Mouse (Mus musculus) hindbrain, embryonic 13.5 days (tissue): Measurements from ENCODE around the gene Mdfi. TPM values are rescaled to one million over a fixed set of nuclear protein-coding genes. Genes with fewer than 3 reads are reported as not detected.

Source experiments
- ATAC-seq: fragments of 200-750 bp; cut with Nextera tagmentation; 2 replicates; pipeline ENCODE4 v1.8.0; 2017; ENCODE audit warnings: moderate TSS enrichment; ENCODE audit not compliant: low FRiP score
- H3K27ac ChIP-seq: fragments of 300-500 bp; sonication (generic); 2 replicates; pipeline ENCODE4 v1.5.1; 2015; ENCODE audit warnings: inconsistent platforms, mild to moderate bottlenecking, moderate library complexity
- H3K27me3 ChIP-seq: fragments of 300-500 bp; sonication (generic); 2 replicates; pipeline ENCODE4 v1.6.1; 2015; ENCODE audit warnings: mild to moderate bottlenecking, inconsistent platforms
- H3K36me3 ChIP-seq: fragments of 300-500 bp; sonication (generic); 2 replicates; pipeline ENCODE4 v1.6.1; 2015; ENCODE audit warnings: mild to moderate bottlenecking, inconsistent platforms
- H3K4me1 ChIP-seq: fragments of 300-500 bp; sonication (generic); replicated peaks from 2 replicates; pipeline ENCODE4 v1.6.1; 2015; ENCODE audit warnings: inconsistent platforms
- H3K4me2 ChIP-seq: fragments of 300-500 bp; sonication (generic); 2 replicates; pipeline ENCODE4 v1.6.1; 2015; ENCODE audit warnings: inconsistent platforms, mild to moderate bottlenecking, moderate library complexity
- H3K4me3 ChIP-seq: fragments of 300-500 bp; sonication (generic); 2 replicates; pipeline ENCODE4 v1.5.1; 2015; ENCODE audit warnings: mild to moderate bottlenecking, inconsistent platforms
- H3K9ac ChIP-seq: fragments of 300-500 bp; sonication (generic); 2 replicates; pipeline ENCODE4 v1.6.1; 2015; ENCODE audit warnings: mild to moderate bottlenecking, inconsistent platforms
- H3K9me3 ChIP-seq: fragments of 300-500 bp; sonication (generic); 2 replicates; pipeline ENCODE4 v1.6.1; 2016; ENCODE audit warnings: inconsistent platforms
- WGBS: fragments of 180-500 bp; shearing (Covaris S2); methylation state at CpG from one replicate; pipeline ENCODE4 v1.1.7; 2015; 5-methylcytosine and 5-hydroxymethylcytosine counted together
- polyA plus RNA-seq: library from polyadenylated mRNA; unstranded; fragments of >200 nt; fragmentation: Nextera tagmentation; extraction: Ambion mirVana; gene quantifications from 2 replicates; pipeline ENCODE4 v1.2.1, GENCODE M21; 2015

The Mdfi gene
- polyA plus RNA-seq, 1 experiment from 2014 or later: 3.7 TPM

GRCm38 (mm10) chr17:47769389-47770299 lies 64.8 kb downstream of the Mdfi start:
- 89% methylated on average over 11 of the region's 11 CpGs for WGBS
- H3K27ac ChIP-seq: no peak overlapping the region
- H3K9ac ChIP-seq: no peak overlapping the region
- H3K27me3 ChIP-seq: no peaks in the 10 kb centered on the region
- no peaks in the 10 kb centered on the region for H3K36me3 ChIP-seq
- no peak overlapping the region for H3K4me2 ChIP-seq
- no peaks in the 10 kb centered on the region for H3K4me1 ChIP-seq
- H3K9me3 ChIP-seq: 0 out of 2 replicates have a peak, but pooled peaks cover 11% of the 10 kb centered on the region
- ATAC-seq: no peak
- H3K4me3 ChIP-seq: no peak overlapping the region

- 58% methylated on average over 12 of the region's 12 CpGs for WGBS
- no peak overlapping the region for H3K4me3 ChIP-seq
- H3K4me2 ChIP-seq: no peak overlapping the region
- H3K4me1 ChIP-seq: no peaks in the 10 kb centered on the region
- no peaks in the 10 kb centered on the region for H3K36me3 ChIP-seq
- no peaks in the 10 kb centered on the region for H3K27me3 ChIP-seq
- H3K27ac ChIP-seq: no peak overlapping the region
- 0 out of 2 replicates have a peak, but pooled peaks cover 11% of the 10 kb centered on the region for H3K9me3 ChIP-seq
- ATAC-seq: 0 out of 2 replicates have a peak, but pooled peaks have one; percentile 17
- H3K9ac ChIP-seq: no peak overlapping the region
These were observed 65.7 kb downstream of the Mdfi start for GRCm38 (mm10) chr17:47768707-47769276.

GRCm38 (mm10) chr17:47767456-47768141 lies 66.9 kb downstream of the Mdfi start:
- H3K36me3 ChIP-seq: no peaks in the 10 kb centered on the region
- no peak overlapping the region for H3K4me2 ChIP-seq
- H3K4me1 ChIP-seq: peaks cover 6% of the 10 kb centered on the region
- 62% methylated on average over 11 of the region's 17 CpGs for WGBS
- ATAC-seq: no peak
- no peaks in the 10 kb centered on the region for H3K27me3 ChIP-seq
- H3K4me3 ChIP-seq: no peak overlapping the region
- no peak overlapping the region for H3K27ac ChIP-seq
- H3K9ac ChIP-seq: no peak overlapping the region
- H3K9me3 ChIP-seq: 0 out of 2 replicates have a peak, but pooled peaks cover 9% of the 10 kb centered on the region

DNA sequence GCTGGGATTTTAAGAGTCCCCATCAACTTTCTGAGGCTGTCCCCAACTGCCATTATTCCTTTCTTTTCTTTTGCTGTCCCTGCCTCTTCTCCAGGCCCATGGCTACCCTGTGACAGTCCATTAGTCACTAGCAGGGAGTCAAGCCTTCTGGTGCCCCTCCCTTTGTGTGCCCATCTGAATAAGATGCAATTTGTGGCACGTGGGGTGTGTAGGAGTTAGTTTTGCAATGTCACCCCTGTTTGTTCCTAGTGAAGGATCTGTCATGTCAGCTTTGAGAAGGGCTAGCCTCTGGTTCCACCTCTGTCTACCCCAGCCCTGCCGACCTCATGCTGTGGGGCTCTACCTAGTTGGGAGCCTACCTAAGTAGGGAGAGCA lies 67.4 kb downstream of the Mdfi start:
- no peak for ATAC-seq

DNA sequence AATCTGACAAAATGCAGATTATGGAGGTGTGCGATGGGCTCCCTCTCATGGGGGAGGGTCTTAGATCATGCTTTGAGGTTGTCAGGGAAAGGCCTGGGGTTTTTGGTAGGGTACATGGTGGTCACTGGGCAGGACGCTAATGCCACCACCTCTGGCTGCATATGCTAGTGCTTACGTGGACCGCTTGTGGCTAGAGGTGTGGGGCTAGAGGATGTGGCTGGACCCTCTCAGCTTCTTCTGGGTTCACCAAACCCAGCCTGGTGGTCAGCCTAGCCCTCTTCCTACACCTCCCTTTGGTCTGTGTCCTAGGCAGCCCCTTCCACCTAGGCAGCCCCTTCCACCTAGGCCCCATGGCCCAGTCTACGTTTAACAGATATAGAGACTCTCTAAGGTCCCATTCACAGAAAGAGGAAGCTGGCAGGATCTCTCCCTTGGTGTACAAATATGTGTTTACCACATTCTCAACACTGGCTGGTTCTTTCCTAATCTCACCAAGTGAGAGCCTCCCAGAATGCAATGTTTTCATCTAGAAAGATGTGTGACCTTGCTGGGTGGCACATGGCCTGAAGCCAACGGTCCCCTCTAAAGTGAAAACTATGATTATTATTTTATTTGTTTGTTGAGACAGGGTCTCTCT lies 68.0 kb downstream of the Mdfi start:
- 91% methylated on average over 6 of the region's 6 CpGs for WGBS
- Histone ChIP-seq H3K9me3 (no peaks in the 10 kb centered on the region), H3K27ac (no peak overlapping the region), H3K27me3 (no peaks in the 10 kb centered on the region), H3K4me1 (peaks cover 13% of the 10 kb centered on the region), H3K9ac (no peak overlapping the region), H3K4me2 (no peak overlapping the region), H3K36me3 (no peaks in the 10 kb centered on the region), H3K4me3 (no peak overlapping the region)
- ATAC-seq: no peak

More for the DNA sequence above, 67.4 kb downstream of the Mdfi start:
- no peaks in the 10 kb centered on the region for H3K27me3 ChIP-seq
- peaks cover 12% of the 10 kb centered on the region for H3K4me1 ChIP-seq
- H3K9me3 ChIP-seq: 0 out of 2 replicates have a peak, but pooled peaks cover 3% of the 10 kb centered on the region
- 65% methylated on average over 2 of the region's 2 CpGs for WGBS
- H3K27ac ChIP-seq: no peak overlapping the region
- no peak overlapping the region for H3K4me2 ChIP-seq
- H3K9ac ChIP-seq: no peak overlapping the region
- H3K36me3 ChIP-seq: no peaks in the 10 kb centered on the region
- no peak overlapping the region for H3K4me3 ChIP-seq

DNA sequence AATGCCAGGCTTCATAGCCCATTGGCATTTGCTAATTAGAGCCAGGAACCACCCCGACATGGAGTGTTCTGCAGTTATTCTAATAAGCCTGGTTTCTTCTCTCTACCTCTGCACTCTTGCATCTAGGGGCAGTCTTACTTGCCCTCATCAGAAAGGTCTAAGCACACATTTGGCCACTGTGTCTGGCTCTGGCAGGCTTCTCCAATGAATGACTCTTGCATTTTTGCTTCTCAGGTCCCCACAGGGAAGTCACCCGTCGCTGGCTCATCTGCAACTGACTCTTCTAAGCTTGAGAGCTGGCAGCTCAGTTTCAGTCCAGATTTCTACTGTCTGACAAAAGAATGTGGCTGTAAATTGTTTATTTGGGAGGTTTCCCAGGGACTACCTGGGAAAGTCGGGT lies 68.5 kb downstream of the Mdfi start:
- Histone ChIP-seq H3K4me1 (peaks cover 13% of the 10 kb centered on the region), H3K4me3 (no peak overlapping the region), H3K4me2 (no peak overlapping the region), H3K9me3 (no peaks in the 10 kb centered on the region), H3K27ac (no peak overlapping the region), H3K27me3 (no peaks in the 10 kb centered on the region), H3K9ac (no peak overlapping the region), H3K36me3 (no peaks in the 10 kb centered on the region)
- WGBS: 78% methylated on average over 4 of the region's 4 CpGs
- no peak for ATAC-seq

Other genes with a start within 250 kb of the Mdfi start
- 33.9 and 34.2 TPM in 2 replicates for gene Bysl, start 223.2 kb downstream of the Mdfi start, polyA plus RNA-seq
- gene Med20, start 223.1 kb downstream of the Mdfi start, polyA plus RNA-seq: 42.5 and 44.8 TPM in 2 replicates
- 2.1 and 2.7 TPM in 2 replicates for gene Gm20517, start 223.1 kb downstream of the Mdfi start, polyA plus RNA-seq
- gene Usp49, start 204.0 kb downstream of the Mdfi start, polyA plus RNA-seq: 8.6 and 9.1 TPM in 2 replicates
- gene Tomm6, start 146.3 kb downstream of the Mdfi start, polyA plus RNA-seq: 289 and 295 TPM in 2 replicates
- gene Frs3, start 145.7 kb downstream of the Mdfi start, polyA plus RNA-seq: 28.6 and 32.9 TPM in 2 replicates
- gene Gm21981, start 140.2 kb downstream of the Mdfi start, polyA plus RNA-seq: 0.52 and 0.71 TPM in 2 replicates
- gene Prickle4, start 140.0 kb downstream of the Mdfi start, polyA plus RNA-seq: 0.43 and 0.52 TPM in 2 replicates
- gene Pgc, start 107.8 kb downstream of the Mdfi start, polyA plus RNA-seq: not detected in 2 replicates
- 2.8 and 3.3 TPM in 2 replicates for gene Tfeb, start 97.7 kb downstream of the Mdfi start, polyA plus RNA-seq
- gene Foxp4, start 90.0 kb upstream of the Mdfi start, polyA plus RNA-seq: 19.6 and 19.9 TPM in 2 replicates
- not detected in 2 replicates for gene 1700122O11Rik, start 203.6 kb upstream of the Mdfi start, polyA plus RNA-seq